Mouse (Mus musculus) embryonic facial prominence, embryonic 12.5 days (tissue): ENCODE results near the gene Pde1b. TPM values are rescaled to one million over a fixed set of nuclear protein-coding genes. Genes with fewer than 3 reads are reported as not detected.

Source experiments
- ATAC-seq: fragments of 200-750 bp; cut with Nextera tagmentation; 2 replicates; pipeline ENCODE4 v1.8.0; 2017; ENCODE audit not compliant: insufficient number of reproducible peaks, insufficient read depth, low FRiP score, low TSS enrichment
- H3K27ac ChIP-seq: fragments of 300-500 bp; sonication (generic); 2 replicates; pipeline ENCODE4 v1.5.1; 2016; ENCODE audit warnings: mild to moderate bottlenecking
- H3K27me3 ChIP-seq: fragments of 300-500 bp; sonication (generic); 2 replicates; pipeline ENCODE4 v1.6.1; 2016; ENCODE audit warnings: mild to moderate bottlenecking, moderate library complexity
- H3K36me3 ChIP-seq: fragments of 300-500 bp; sonication (generic); 2 replicates; pipeline ENCODE4 v1.6.1; 2016; ENCODE audit warnings: mild to moderate bottlenecking
- H3K4me1 ChIP-seq: fragments of 300-500 bp; sonication (generic); 2 replicates; pipeline ENCODE4 v1.6.1; 2016
- H3K4me2 ChIP-seq: fragments of 300-500 bp; sonication (generic); replicated peaks from 2 replicates; pipeline ENCODE4 v1.6.1; 2016; ENCODE audit warnings: mild to moderate bottlenecking, moderate library complexity
- H3K4me3 ChIP-seq: fragments of 300-500 bp; sonication (generic); 2 replicates; pipeline ENCODE4 v1.5.1; 2016; ENCODE audit warnings: mild to moderate bottlenecking
- H3K9ac ChIP-seq: fragments of 300-500 bp; sonication (generic); 2 replicates; pipeline ENCODE4 v1.6.1; 2016; ENCODE audit warnings: mild to moderate bottlenecking, moderate library complexity
- H3K9me3 ChIP-seq: fragments of 300-500 bp; sonication (generic); 2 replicates; pipeline ENCODE4 v1.6.1; 2016; ENCODE audit warnings: mild to moderate bottlenecking, moderate library complexity
- WGBS: fragments of 180-500 bp; shearing (Covaris S2); methylation state at CpG from one replicate; pipeline ENCODE4 v1.1.7; 2016; 5-methylcytosine and 5-hydroxymethylcytosine counted together
- polyA plus RNA-seq: library from polyadenylated mRNA; unstranded; fragments of >200 nt; fragmentation: Nextera tagmentation; extraction: Ambion mirVana; gene quantifications from 2 replicates; pipeline ENCODE4 v1.2.1, GENCODE M21; 2016

Gene Pde1b
- polyA plus RNA-seq, 1 experiment from 2014 or later, result 8.2 TPM

GRCm38 (mm10) chr15:103536456-103536855 lies 33.6 kb downstream of the Pde1b start:
- Histone ChIP-seq H3K27me3 (peaks cover 33% of the 10 kb centered on the region), H3K9me3 (no peaks in the 10 kb centered on the region), H3K4me2 (peak overlapping the region; percentile 96; the same call in 1 of the 2 replicates), H3K27ac (no peak overlapping the region), H3K4me3 (no peak overlapping the region; the same call in 1 of the 2 replicates), H3K36me3 (no peaks in the 10 kb centered on the region), H3K4me1 (peaks cover 11% of the 10 kb centered on the region), H3K9ac (0 out of 2 replicates have a peak overlapping the region, but pooled peaks have one; percentile 60)
- no peak for ATAC-seq
- WGBS, result 31% methylated on average over 2 of the region's 2 CpGs

- Histone ChIP-seq H3K4me2 (peak overlapping the region; percentile 96), H3K9ac (peak overlapping the region; percentile 60), H3K4me3 (peak overlapping the region; percentile 69), H3K4me1 (peaks cover 11% of the 10 kb centered on the region), H3K27me3 (peaks cover 33% of the 10 kb centered on the region), H3K36me3 (no peaks in the 10 kb centered on the region), H3K27ac (peak overlapping the region; percentile 23; the same call in 1 of the 2 replicates), H3K9me3 (no peaks in the 10 kb centered on the region)
- 2% methylated on average over 37 of the region's 37 CpGs for WGBS
- peak; percentile 54 for ATAC-seq
Measured at GRCm38 (mm10) chr15:103537011-103537821, 34.4 kb downstream of the Pde1b start.

GRCm38 (mm10) chr15:103537822-103538213 lies 35.0 kb downstream of the Pde1b start, which contains the start of gene Ppp1r1a:
Ppp1r1a (minus strand) TSS chr15:103538003.
- Histone ChIP-seq H3K36me3 (no peaks in the 10 kb centered on the region), H3K4me3 (peak within 1 kb of the TSS; percentile 69), H3K9ac (peak within 1 kb of the TSS; percentile 60), H3K4me2 (peak within 1 kb of the TSS; percentile 96), H3K9me3 (no peaks in the 10 kb centered on the region), H3K4me1 (peaks cover 11% of the 10 kb centered on the region), H3K27me3 (peaks cover 33% of the 10 kb centered on the region), H3K27ac (peak within 1 kb of the TSS; percentile 23; the same call in 1 of the 2 replicates)
- peak; percentile 79 for ATAC-seq
- WGBS, result under 1% methylated on average over 36 of the region's 36 CpGs

GRCm38 (mm10) chr15:103539259-103539658 lies 36.4 kb downstream of the Pde1b start:
- no peaks in the 10 kb centered on the region for H3K36me3 ChIP-seq
- H3K9ac ChIP-seq, result no peak overlapping the region
- 54% methylated on average over 2 of the region's 2 CpGs for WGBS
- peaks cover 11% of the 10 kb centered on the region for H3K4me1 ChIP-seq
- no peak overlapping the region for H3K27ac ChIP-seq
- no peak overlapping the region for H3K4me3 ChIP-seq
- peaks cover 33% of the 10 kb centered on the region for H3K27me3 ChIP-seq
- no peak for ATAC-seq
- H3K4me2 ChIP-seq, result no peak overlapping the region
- no peaks in the 10 kb centered on the region for H3K9me3 ChIP-seq

- H3K4me3 ChIP-seq, result no peak overlapping the region
- H3K27me3 ChIP-seq, result peaks cover 27% of the 10 kb centered on the region
- no peak overlapping the region for H3K27ac ChIP-seq
- peaks cover 11% of the 10 kb centered on the region for H3K4me1 ChIP-seq
- no peak overlapping the region for H3K4me2 ChIP-seq
- H3K9ac ChIP-seq, result no peak overlapping the region
- ATAC-seq, result no peak
- H3K9me3 ChIP-seq, result no peaks in the 10 kb centered on the region
- 71% methylated on average over 1 of the region's 1 CpGs for WGBS
- no peaks in the 10 kb centered on the region for H3K36me3 ChIP-seq
Measured at GRCm38 (mm10) chr15:103540646-103541045, 37.8 kb downstream of the Pde1b start.

- Histone ChIP-seq H3K4me1 (peaks cover under 1% of the 10 kb centered on the region; the same call in 1 of the 2 replicates), H3K4me3 (no peak overlapping the region), H3K27me3 (peaks cover 16% of the 10 kb centered on the region; the same call in 1 of the 2 replicates), H3K27ac (no peak overlapping the region), H3K9ac (no peak overlapping the region), H3K4me2 (no peak overlapping the region), H3K36me3 (no peaks in the 10 kb centered on the region), H3K9me3 (no peaks in the 10 kb centered on the region)
- no peak for ATAC-seq
Measured at GRCm38 (mm10) chr15:103542526-103542925, 39.7 kb downstream of the Pde1b start.

GRCm38 (mm10) chr15:103547983-103548382 lies 45.1 kb downstream of the Pde1b start:
- Histone ChIP-seq H3K4me3 (no peak overlapping the region), H3K9ac (no peak overlapping the region), H3K9me3 (no peaks in the 10 kb centered on the region), H3K4me1 (no peaks in the 10 kb centered on the region), H3K36me3 (no peaks in the 10 kb centered on the region), H3K27ac (no peak overlapping the region), H3K4me2 (no peak overlapping the region), H3K27me3 (no peaks in the 10 kb centered on the region)
- no peak for ATAC-seq
- WGBS, result 86% methylated on average over 3 of the region's 3 CpGs

GRCm38 (mm10) chr15:103549475-103549874 lies 46.6 kb downstream of the Pde1b start:
- H3K4me1 ChIP-seq, result no peaks in the 10 kb centered on the region
- H3K27me3 ChIP-seq, result no peaks in the 10 kb centered on the region
- H3K9me3 ChIP-seq, result no peaks in the 10 kb centered on the region
- no peak for ATAC-seq
- no peaks in the 10 kb centered on the region for H3K36me3 ChIP-seq
- 85% methylated on average over 1 of the region's 1 CpGs for WGBS
- H3K9ac ChIP-seq, result no peak overlapping the region
- H3K4me2 ChIP-seq, result no peak overlapping the region
- no peak overlapping the region for H3K27ac ChIP-seq
- no peak overlapping the region for H3K4me3 ChIP-seq

GRCm38 (mm10) chr15:103551053-103551452 lies 48.2 kb downstream of the Pde1b start:
- no peak overlapping the region for H3K4me2 ChIP-seq
- no peaks in the 10 kb centered on the region for H3K27me3 ChIP-seq
- no peak overlapping the region for H3K9ac ChIP-seq
- no peak for ATAC-seq
- H3K27ac ChIP-seq, result no peak overlapping the region
- WGBS, result 34% methylated on average over 1 of the region's 1 CpGs
- no peaks in the 10 kb centered on the region for H3K9me3 ChIP-seq
- no peaks in the 10 kb centered on the region for H3K4me1 ChIP-seq
- H3K4me3 ChIP-seq, result no peak overlapping the region
- H3K36me3 ChIP-seq, result no peaks in the 10 kb centered on the region

GRCm38 (mm10) chr15:103552096-103552690 lies 49.4 kb downstream of the Pde1b start:
- no peak for ATAC-seq
- H3K4me3 ChIP-seq, result no peak overlapping the region
- no peak overlapping the region for H3K27ac ChIP-seq
- no peak overlapping the region for H3K9ac ChIP-seq
- H3K9me3 ChIP-seq, result no peaks in the 10 kb centered on the region
- H3K36me3 ChIP-seq, result no peaks in the 10 kb centered on the region
- H3K4me1 ChIP-seq, result no peaks in the 10 kb centered on the region
- no peak overlapping the region for H3K4me2 ChIP-seq
- WGBS, result 49% methylated on average over 3 of the region's 3 CpGs
- H3K27me3 ChIP-seq, result no peaks in the 10 kb centered on the region

- Histone ChIP-seq H3K36me3 (no peaks in the 10 kb centered on the region), H3K9me3 (no peaks in the 10 kb centered on the region), H3K4me2 (no peak within 1 kb of the TSS), H3K27me3 (no peaks in the 10 kb centered on the region), H3K27ac (no peak within 1 kb of the TSS), H3K9ac (no peak within 1 kb of the TSS), H3K4me1 (no peaks in the 10 kb centered on the region), H3K4me3 (no peak within 1 kb of the TSS)
- ATAC-seq, result no peak
Measured at GRCm38 (mm10) chr15:103564981-103565380, 62.1 kb downstream of the Pde1b start, which contains the start of gene Glycam1. Glycam1 (minus strand) TSS chr15:103565081.
